Mouse (Mus musculus) spleen, postnatal 36 days (tissue): Measurements from ENCODE around the gene Gmpr.

Experiments
- DNase-seq, 2 experiments: peaks; one replicate each; pipeline ENCODE4 v3.0.0; 2022; ENCODE audit warnings: low spot score in 2 of 2, mixed read lengths in 1 of 2

Gmpr gene

DNA sequence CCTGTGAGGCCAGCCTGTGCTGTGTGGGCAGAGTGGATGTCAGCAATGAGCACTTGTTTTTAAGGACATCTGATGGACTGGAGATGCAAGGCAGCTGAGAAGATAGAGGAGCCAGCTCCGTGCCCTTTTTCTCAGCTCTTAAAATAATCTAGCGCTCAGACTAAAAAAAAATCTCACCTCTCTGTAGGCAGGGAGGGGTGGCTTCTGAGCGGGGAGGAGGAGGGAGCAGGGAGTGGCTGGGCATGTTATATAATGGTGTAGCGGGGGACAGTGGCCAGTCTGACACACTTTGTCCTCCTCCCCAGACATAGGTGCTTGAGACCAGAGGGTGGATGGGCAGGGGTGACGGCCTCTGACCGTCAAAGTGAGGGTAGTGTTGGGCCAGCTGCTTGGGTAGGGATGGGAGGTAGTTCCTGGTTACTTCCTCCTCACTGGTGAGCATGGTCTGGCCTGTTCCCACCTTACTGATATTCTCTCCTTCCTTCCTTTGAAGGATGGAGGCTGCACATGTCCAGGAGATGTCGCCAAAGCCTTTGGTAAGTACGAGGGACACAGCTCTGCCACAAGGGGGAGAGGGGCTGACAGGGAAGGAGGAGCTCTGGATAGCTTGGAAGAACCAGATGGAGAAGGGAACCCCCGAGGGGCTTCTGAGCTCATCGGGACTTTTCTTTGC is 31.4 kb downstream of the Gmpr start:
- no peak for DNase-seq

DNA sequence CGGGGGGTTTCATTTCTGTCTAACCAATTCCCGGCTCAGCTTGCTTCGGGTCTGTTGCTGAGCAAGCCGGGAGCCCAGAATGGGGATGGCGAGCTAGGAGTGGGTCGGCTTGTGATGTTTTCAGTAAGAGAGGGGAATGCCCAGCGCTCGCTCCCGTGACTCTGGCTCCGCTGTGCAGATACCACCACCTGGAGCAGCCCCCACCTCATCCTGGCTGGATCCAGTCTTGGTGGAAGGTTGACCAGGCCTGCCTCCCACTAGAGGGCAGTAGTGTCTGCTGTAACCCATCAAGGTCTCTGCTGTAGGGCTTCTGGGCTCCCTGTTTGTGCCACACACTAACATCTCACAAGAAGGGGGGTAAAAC is 31.9 kb downstream of the Gmpr start:
- peak; percentile 12 to 27 for DNase-seq

DNA sequence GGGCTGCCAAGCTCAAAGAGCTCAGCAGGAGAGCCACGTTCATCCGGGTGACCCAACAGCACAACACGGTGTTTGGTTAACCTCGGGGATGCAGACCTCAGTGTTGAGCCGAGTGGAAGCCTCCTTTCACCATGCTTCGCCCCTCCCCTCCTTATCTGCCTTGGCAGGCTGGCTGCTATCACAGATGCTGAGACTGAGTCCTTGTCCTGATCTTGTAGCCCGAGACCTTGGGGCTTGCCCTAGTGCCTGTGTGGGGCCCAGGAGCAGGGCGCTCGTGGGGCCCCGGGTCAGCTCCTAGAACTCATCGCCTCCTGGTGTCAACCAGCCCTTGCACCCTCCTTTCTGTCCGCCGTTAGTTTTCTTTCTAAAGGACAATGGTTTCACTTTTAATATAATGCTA is 38.7 kb downstream of the Gmpr start:
- DNase-seq: peak; percentile 33

DNA sequence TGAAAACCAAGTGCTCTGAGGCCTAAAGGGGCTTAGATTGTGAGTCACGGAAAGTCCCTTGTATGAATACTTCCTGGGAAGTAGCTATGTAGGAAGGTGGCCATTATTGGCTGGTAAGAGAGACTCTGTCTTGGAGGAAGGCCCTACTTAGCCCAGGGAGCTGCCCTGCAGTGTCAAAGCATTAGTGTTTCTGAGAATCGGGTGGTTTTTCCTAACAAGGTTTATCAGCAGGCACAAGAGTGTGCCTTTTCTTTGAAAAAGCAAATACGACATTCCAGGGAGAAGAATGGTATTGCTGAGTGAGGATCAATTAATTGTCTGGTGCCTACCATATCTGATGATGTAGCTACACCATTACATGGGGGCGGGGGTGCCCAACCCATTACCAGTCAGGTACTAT is 39.7 kb downstream of the Gmpr start:
- DNase-seq: no peak

DNA sequence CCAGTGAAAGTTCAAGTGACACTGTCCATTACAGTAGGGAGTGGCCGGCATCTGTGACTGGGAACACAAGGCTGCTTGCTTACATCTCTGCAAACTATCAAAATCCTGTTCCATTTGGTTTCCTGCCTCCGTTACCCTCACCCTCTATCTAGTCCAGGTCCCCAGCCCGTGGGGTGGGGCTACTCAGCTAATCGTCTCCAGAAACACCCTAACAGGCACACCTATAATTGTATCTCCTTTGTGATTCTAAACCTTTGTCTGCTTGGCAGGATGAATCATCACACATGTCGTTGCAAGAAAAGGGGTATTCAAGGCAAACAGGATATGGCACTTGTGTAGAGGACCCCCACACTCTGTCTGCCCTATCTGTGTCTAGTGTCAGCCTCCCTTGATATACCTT is 40.3 kb downstream of the Gmpr start:
- DNase-seq: no peak

DNA sequence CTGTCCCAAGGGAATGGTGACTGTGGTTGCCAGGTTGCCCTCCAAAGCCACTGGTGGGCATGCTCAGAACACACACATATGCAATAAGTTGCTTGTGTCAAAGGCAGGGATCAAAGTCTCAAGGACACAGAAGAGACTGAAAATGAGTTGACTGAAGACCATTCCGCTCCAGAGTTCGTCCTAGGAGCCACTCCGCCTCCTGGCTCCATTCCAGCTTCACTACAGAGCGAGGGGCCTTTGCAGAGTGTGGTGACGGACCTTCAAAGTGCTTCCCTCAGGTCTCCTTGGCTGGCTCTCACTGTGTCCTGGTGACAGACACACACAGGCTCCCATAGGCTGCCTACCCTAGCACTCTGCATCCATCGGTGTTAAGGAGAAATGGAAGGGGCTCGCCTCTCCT is 46.4 kb downstream of the Gmpr start:
- no peak for DNase-seq

DNA sequence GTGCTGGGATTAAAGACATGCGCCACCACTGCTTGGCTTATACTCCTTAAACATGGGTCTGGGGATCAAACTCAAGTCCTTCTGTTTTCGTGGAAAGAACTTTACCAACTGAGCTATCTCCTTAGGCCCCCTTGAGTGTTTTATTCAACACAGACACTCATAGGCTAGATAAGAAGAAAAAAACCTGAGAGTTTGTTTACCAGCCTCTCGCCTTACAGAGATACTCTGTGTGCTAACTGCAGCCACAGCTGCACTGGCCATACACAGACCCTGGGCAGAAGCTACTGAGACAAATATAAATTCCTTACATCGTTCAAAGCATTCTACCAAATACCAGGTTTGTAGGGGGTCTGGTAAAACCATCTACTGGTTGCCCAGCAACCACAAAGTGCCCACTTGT is 51.1 kb downstream of the Gmpr start:
- no peak for DNase-seq

DNA sequence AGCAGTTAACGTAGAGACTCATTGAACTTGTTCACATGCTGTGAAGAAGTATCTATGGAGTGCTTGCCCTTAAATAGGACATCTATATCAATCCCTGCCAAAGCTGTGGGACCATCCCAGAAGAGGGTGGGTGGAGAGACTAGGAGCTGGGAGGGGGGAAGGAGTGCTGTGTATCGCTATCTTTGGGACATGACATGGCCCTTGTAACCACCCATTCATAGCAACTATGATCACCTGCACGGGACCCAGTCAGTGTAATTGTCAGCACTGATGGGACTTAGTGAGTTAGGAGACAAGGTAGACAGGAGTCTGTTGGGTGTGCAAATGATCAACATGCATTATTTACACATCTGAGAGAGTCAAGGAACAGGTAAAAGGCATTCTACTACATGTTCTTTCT is 52.0 kb downstream of the Gmpr start:
- no peak for DNase-seq

DNA sequence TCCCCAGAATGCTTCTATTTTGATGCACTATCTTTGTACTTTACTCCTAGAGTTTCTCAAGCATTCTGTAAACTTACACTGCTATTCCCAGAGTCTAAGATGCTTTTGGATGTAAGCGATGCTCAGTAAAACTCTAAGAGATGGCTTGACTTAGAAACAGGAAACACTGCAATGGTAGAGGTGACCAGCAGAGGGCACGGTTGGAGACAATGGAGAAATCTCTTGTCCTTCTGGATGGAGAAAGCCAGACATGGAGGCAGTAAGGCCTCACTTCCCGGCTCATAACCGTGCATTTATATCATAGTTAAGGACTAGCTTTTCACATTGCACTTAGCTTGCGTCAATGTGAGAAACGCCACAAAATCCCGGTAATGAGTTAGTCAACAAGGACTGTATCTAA is 53.3 kb downstream of the Gmpr start:
- no peak for DNase-seq

DNA sequence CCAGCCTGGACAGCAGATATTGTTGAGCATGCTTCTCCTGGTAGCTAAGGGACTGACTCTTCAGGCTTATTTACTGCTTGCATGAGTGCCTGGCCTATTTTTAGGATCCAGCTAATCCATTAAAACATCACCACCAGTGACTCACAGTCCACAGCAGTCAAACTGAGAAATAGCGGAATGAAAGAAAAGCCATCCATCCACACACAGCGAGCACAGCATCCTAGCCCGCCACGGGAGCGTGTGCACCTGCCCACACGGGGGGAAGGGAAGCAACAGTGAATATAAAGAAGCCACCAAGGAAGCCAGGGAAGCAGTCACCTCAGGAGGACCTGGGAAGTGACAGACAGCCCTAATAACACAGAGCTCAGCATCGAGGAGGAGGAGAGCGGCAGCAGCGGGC is 54.8 kb downstream of the Gmpr start:
- DNase-seq: no peak

DNA sequence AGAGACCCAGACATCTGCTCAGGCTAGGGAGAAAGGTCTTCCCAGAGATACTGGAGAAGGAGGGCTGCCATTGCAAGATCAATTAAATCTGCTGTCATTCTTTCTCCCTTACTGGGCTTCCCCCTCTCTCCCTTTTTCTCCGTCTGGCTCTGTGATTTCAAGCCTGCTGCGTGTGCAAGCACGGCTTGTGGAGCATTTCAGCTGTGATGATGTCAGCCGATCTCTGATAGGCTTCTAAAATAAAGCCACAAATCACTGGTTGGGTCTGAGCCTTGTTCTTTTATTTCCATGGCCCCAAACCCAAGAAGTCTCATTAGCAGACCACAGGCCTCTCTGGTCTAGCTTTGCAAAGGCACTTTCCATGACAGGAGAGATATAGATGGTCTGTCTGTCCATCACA is 57.7 kb downstream of the Gmpr start:
- DNase-seq: no peak

DNA sequence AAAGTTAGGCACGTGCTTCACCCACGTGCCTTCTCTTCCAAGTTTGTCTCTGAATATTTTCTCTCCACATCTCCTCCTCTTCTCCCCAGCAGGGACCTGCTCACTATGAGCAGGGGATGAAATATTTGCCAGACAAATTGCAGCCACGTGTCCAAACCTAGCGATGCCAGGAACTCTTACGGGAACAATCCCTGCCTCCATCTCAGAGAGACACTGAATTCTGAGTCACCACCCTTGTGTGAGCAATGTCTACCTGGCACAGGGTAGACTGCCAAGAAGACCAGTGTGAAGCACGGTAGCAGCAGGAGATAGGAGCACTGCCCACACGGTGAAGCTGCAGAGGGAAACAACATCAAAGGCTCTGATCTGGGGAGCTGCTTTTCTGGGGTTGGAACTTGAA is 62.7 kb downstream of the Gmpr start:
- DNase-seq: no peak

DNA sequence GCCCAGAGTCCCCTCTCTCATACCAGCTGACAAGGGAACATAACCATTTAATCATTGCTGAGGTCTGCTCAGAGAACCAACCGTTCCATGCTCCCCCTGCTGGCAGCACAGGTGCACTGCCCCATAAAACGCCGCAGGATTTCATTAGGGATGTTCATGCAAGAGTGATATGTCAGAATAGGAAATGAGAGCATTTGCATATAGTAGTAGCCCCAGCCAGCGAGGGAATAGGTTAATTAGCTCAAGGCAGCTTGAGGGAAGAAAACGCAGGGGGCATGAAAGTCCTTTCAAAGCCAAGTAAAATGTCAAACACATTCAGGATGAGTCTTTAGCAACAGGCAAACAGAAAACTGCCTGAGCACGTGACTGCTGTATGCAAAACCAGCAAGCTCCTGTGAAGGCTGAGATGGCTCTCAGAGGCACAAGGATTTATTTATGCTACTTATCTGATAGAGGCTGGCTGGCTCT is 64.6 kb downstream of the Gmpr start:
- peak; percentile 57 to 58 for DNase-seq

DNA sequence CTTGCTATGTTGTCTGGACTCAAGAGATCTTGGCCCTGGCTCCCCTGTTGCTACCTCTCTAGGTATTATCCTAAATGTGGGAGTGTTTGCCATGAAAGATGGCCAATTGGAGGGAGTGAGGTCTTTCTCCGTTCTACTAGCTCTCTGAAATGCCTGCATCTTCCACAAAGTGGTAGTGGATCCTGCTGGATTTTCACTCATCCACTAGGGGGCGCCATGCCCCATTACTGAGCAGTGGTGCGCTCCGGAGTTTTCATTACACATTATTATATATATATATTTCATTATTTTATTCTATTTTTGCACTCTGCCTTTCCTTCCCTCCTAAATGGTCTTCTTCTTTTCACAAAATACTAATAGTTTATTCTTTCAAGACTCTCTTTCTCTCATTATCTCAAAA is 65.5 kb downstream of the Gmpr start:
- DNase-seq: peak in 1 of 2 experiments; percentile 22

DNA sequence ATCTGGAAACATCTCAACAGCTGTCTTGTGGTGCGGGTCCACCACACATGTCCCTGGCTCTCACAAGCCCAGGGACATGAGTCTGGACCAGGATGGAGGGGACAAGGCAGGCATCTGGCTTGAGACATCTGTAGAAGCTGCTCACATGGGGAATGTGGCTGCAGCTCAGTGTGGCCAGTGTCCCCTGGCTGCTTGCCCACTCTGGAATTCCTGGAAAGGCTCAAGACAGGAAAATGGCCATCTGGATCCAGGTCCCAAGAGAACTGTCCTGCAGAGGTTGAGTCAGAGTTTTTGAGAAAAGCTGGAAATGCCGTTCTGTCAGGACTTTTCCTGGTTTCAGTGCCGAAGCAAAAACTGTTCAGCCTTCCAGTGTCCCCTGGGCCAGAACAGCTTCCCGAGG is 68.9 kb downstream of the Gmpr start:
- DNase-seq: no peak

DNA sequence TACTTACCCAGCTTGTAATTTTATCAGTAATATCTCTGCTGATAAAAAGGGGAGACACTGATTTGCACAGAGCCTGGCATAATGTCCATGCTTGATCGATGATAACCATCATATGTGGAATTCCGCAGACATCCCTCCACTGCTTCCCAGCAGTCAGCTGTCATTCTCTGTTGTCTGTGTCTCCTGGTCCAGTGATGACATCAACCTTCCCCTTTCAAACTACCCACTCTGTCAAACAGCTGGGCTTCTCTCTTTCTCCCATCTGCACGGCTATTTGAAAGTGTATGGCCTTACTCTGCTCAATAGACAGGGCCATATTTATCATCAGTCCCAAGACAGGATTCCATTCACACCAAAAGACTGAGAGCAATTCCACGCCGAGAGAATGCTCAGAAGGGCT is 70.1 kb downstream of the Gmpr start:
- no peak for DNase-seq

DNA sequence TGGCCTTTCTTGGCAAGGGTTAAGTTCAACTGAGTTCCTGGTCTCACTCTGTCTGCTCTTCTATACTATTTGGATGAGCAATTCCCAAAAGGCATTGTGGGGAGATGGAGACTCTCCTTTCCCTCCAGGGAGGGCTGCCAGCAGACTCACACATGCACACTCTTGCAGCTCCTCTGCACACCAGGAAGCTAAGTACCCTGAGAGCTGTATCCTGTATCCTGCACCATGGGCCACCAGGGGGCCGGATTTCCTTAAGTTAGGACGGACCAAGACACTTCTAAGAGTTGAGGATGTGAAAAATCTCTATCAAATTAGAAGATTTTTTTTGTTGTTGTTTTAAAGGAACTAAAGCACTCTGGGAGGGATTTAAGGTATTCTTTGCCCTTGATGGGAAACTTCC is 70.5 kb downstream of the Gmpr start:
- DNase-seq: no peak

DNA sequence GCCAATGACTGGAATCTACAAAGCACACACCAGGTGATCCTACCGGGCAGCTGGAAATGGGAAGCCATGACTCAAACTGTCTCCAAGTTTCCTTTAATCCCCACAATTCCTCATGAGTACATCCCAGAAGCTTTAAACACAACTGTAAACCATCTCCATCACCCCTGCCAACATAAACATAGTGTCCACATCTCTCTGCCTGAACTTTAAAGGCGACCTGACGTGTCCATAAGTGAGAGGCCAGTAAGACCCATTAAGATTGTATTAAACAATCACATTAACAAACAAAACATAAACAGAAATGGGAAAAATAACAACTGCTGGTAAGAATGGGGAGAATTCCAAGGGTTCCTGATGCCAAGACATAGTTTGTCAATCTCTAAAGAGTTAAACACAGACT is 72.5 kb downstream of the Gmpr start:
- DNase-seq: no peak

DNA sequence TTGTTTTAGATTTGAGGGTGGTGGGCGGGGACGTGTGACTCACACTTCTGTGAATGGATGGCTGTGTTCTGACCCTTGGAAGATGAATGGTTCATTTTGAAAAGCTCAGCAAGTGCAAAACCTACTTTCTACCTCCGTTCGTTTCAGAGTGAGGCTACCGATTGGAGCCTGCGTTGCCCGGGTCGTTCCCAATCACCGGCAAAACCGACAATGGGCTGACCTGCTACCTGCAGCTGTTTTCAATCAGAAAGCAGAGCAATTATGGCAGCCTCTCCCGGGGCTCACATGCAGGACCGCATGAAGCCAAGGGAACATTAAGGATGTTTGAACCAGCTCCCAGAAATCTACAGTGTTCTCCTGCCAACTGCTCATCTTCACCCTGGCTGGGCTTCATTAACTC is 75.0 kb downstream of the Gmpr start:
- DNase-seq: no peak

DNA sequence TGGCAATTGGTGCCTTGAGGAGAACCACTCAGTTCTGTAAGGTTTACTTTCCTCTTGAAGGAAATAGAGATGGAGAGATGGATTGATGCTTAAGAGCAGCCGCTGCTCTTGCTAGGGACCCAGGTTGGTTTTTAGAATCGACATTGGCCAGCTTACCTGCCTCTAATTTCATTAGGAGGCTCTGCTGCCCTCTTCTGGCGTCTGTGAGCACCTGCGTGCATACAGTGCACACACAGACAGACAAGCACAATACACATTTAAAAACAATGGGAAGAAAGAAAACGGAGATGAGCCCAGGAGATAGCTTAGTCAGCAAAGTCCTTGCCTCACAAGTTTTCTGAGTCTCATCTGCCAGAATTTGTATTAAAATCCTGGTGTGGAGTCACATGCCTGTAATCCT is 75.8 kb downstream of the Gmpr start:
- DNase-seq: no peak

DNA sequence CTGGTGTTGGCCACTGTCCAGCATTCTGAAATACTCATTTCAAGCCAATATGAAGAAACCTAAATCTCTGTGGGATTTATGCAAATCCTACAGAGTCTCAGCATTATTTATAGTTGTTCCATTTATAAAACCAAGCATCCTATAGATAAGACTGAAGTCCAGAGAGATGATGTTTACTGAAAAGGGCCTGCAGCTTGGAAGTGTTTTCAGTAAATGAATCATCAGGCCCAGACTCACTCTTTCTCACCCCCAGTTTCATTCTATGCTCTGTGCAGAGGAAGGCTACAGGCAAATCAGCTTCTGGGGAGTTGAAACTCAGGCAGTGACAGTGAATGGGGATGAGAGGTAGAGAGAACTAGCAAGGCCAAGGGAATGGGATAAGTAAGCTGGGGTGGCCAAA is 83.7 kb downstream of the Gmpr start:
- no peak for DNase-seq

DNA sequence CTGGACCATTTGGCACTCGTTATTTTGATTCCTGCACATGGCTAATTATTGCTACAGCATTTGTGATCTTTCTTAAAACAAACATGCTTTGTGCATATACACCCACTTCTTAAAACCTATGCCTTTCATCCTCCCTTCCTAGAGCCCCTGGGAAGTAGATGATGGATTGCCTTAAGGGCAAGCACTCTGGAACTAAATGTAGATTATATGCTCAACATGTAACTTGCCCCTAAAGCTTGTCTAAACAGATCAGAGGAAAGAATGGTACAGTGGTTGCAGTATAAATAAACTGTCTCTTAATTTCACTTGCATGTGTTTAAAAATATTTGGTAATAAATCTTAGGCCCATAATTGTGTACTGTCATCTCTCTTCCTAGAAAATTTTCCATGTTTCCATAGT is 86.7 kb downstream of the Gmpr start:
- DNase-seq: no peak

DNA sequence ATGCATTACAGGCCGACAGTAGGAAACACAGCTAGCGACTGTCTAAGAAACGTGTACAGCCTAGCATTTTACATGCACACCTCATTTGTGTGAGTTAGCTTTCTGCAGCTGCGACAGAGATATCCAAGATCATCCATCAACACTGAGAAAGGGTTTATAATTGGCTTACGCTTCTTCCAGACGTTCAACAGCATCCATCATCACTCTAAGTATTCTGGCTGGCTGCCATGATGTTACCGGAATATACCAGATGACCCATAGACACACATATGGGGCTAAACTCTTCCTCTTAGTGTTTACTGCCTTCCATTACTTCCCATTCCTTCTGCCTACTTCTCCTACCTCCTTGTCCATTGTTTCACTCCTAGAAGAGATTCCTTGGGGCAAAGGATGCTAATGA is 88.2 kb downstream of the Gmpr start:
- DNase-seq: no peak

DNA sequence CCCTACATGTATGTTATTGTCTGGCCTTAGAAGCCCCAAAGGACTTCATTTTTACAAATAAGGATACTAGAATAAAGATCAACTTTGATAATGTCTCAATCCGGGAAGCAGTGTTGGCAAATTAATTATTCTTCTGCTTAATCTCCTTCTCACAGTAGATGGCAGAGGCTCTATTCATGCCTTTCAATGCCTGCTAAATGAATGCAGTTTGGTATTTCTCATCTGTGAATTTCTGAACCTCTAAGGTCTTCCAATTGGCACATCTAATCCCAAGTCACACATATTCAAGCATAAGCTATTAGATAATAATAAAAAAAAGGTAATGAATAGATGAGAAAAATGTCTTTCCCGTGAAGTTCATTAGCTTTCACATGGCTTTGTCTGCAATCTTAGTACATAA is 92.6 kb downstream of the Gmpr start:
- no peak for DNase-seq

DNA sequence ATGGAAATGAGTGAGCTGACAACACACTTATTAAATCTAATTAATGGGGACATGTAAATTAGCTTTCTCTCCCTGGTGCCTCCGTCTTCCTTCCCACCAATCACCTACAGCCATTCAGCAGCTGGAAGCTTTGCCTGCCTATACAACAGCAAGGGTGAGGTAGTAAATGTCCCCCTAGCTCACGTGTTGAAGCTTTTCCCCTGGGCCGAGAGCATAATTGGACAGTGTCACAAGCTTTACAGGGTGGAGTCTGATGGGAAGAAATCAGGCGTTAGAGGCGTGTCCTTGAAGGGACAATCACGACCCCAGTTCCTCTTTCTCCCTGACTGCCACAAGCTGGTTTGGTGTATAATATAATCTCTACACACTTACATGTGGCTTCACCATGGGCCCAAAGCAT is 93.2 kb downstream of the Gmpr start:
- no peak for DNase-seq
